Mouse (Mus musculus): Measurements from ENCODE around the gene Slc17a7. TPM values are rescaled to one million over a fixed set of nuclear protein-coding genes. Genes with fewer than 3 reads are reported as not detected.

Slc17a7 gene
- polyA plus RNA-seq, 1 experiment = 397 TPM

- Histone ChIP-seq H3K27ac (ENCODE audit: insufficient read depth, low read length) (no peak within 1 kb of the TSS), H3K4me1 (ENCODE audit: control insufficient read depth, insufficient read depth, low read length) (no peaks in the 10 kb centered on the region; the same call in 1 of the 2 replicates), H3K4me3 (replicated peaks; ENCODE audit: insufficient read depth, low read depth, low read length) (peak within 1 kb of the TSS; percentile 25), H3K27me3 (ENCODE audit: control insufficient read depth, insufficient read depth, low read length) (peaks cover 2% of the 10 kb centered on the region; the same call in 1 of the 2 replicates)
- 2% methylated on average over 55 of the region's 55 CpGs for WGBS
- DNase-seq = no peak
- no peak for TF ChIP-seq CTCF (IDR thresholded peaks at IDR 0.05; ENCODE audit: borderline replicate concordance, insufficient read depth, low read depth, low read length)
- no peak for TF ChIP-seq POLR2A (IDR thresholded peaks at IDR 0.05; ENCODE audit: borderline replicate concordance, insufficient read depth, low read length)
These were observed 52.1 kb downstream of the Slc17a7 start, which contains the start of gene Tead2 for GRCm38 (mm10) chr7:45215673-45216441. TSS of gene Tead2 (plus strand) at chr7:45215753.

GRCm38 (mm10) chr7:45216442-45217183 lies 52.9 kb downstream of the Slc17a7 start:
- Histone ChIP-seq H3K4me3 (replicated peaks; ENCODE audit: insufficient read depth, low read depth, low read length) (no peak overlapping the region), H3K27me3 (ENCODE audit: control insufficient read depth, insufficient read depth, low read length) (peaks cover 2% of the 10 kb centered on the region; the same call in 1 of the 2 replicates), H3K27ac (ENCODE audit: insufficient read depth, low read length) (no peak overlapping the region), H3K4me1 (ENCODE audit: control insufficient read depth, insufficient read depth, low read length) (no peaks in the 10 kb centered on the region; the same call in 1 of the 2 replicates)
- TF ChIP-seq POLR2A (IDR thresholded peaks at IDR 0.05; ENCODE audit: borderline replicate concordance, insufficient read depth, low read length) (no peak), CTCF (IDR thresholded peaks at IDR 0.05; ENCODE audit: borderline replicate concordance, insufficient read depth, low read depth, low read length) (no peak)
- no peak for DNase-seq
- 8% methylated on average over 13 of the region's 13 CpGs for WGBS

DNA sequence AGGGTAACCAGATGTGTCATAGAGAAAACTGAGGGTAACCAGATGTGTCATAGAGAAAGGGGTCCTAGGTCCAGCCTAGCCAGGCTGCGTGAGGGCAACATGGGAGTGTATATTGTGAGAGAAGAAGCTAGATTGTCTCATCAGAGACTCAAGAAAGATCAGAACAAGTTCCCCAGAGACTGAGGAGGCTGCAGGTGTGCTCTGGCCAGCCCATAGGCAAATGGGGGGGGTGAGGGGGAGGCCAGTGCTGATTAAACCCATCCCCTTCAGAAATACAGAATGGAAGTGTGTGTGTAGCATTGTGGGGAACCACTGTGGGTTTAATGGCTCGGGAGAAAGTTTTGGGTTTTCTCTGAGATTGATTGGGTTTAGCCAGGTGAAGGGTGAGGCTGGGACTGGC lies 57.9 kb downstream of the Slc17a7 start:
- TF ChIP-seq POLR2A (IDR thresholded peaks at IDR 0.05; ENCODE audit: borderline replicate concordance, insufficient read depth, low read length) (no peak), CTCF (IDR thresholded peaks at IDR 0.05; ENCODE audit: borderline replicate concordance, insufficient read depth, low read depth, low read length) (no peak)
- H3K27me3 ChIP-seq (ENCODE audit: control insufficient read depth, insufficient read depth, low read length) = no peaks in the 10 kb centered on the region

DNA sequence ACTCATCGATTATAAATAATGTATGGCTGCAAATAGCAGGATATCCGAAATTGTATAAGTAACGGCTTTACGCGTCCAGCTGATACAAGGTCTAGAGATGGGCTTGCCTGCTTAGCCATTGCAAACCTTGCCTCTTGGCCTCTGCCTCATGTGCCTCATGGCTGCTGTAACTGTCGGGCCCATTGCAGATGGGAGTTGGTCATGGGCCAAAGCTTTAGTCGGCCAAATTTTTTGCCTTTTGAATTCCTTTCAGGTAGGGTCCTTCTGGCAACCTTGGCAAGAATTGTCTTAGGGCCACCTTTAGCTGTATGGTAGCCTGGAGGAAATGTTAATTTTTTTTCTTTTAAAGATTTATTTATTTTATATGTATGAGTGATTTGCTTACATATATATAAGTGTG lies 61.1 kb downstream of the Slc17a7 start:
- no peak overlapping the region for H3K4me3 ChIP-seq (replicated peaks; ENCODE audit: insufficient read depth, low read depth, low read length)
- no peaks in the 10 kb centered on the region for H3K27me3 ChIP-seq (ENCODE audit: control insufficient read depth, insufficient read depth, low read length)
- no peak for DNase-seq
- TF ChIP-seq CTCF (IDR thresholded peaks at IDR 0.05; ENCODE audit: borderline replicate concordance, insufficient read depth, low read depth, low read length) (no peak), POLR2A (IDR thresholded peaks at IDR 0.05; ENCODE audit: borderline replicate concordance, insufficient read depth, low read length) (no peak)
- no peaks in the 10 kb centered on the region for H3K4me1 ChIP-seq (ENCODE audit: control insufficient read depth, insufficient read depth, low read length)
- H3K27ac ChIP-seq (ENCODE audit: insufficient read depth, low read length) = no peak overlapping the region
- WGBS = 70% methylated on average over 7 of the region's 7 CpGs

More for the DNA sequence above, 57.9 kb downstream of the Slc17a7 start:
- Histone ChIP-seq H3K4me1 (ENCODE audit: control insufficient read depth, insufficient read depth, low read length) (no peaks in the 10 kb centered on the region), H3K4me3 (replicated peaks; ENCODE audit: insufficient read depth, low read depth, low read length) (no peak overlapping the region), H3K27ac (ENCODE audit: insufficient read depth, low read length) (no peak overlapping the region)
- no peak for DNase-seq
- 88% methylated on average over 2 of the region's 2 CpGs for WGBS

Other genes starting within 250 kb of the Slc17a7 start
- 216 and 229 TPM in 2 replicates for gene Ap2a1, start 234.5 kb upstream of the Slc17a7 start, polyA plus RNA-seq (2012; rRNA removed)
- 0.16 and 0.40 TPM in 2 replicates for gene Tsks, start 220.7 kb upstream of the Slc17a7 start, polyA plus RNA-seq (2012; rRNA removed)
- gene Cpt1c, start 189.1 kb upstream of the Slc17a7 start, polyA plus RNA-seq (2012; rRNA removed) = 129 and 137 TPM in 2 replicates
- gene Prmt1, start 177.4 kb upstream of the Slc17a7 start, polyA plus RNA-seq (2012; rRNA removed) = 225 and 227 TPM in 2 replicates
- 126 and 130 TPM in 2 replicates for gene Irf3, start 166.3 kb upstream of the Slc17a7 start, polyA plus RNA-seq (2012; rRNA removed)
- 6.0 and 6.4 TPM in 2 replicates for gene Bcl2l12, start 165.2 kb upstream of the Slc17a7 start, polyA plus RNA-seq (2012; rRNA removed)
- 115 and 120 TPM in 2 replicates for gene Scaf1, start 147.6 kb upstream of the Slc17a7 start, polyA plus RNA-seq (2012; rRNA removed)
- gene Rras, start 146.0 kb upstream of the Slc17a7 start, polyA plus RNA-seq (2012; rRNA removed) = 29.7 and 29.9 TPM in 2 replicates
- gene Prr12, start 111.1 kb upstream of the Slc17a7 start, polyA plus RNA-seq (2012; rRNA removed) = 22.6 and 23.3 TPM in 2 replicates
- gene Nosip, start 101.5 kb upstream of the Slc17a7 start, polyA plus RNA-seq (2012; rRNA removed) = 106 and 112 TPM in 2 replicates
- 23.3 and 23.7 TPM in 2 replicates for gene Prrg2, start 101.3 kb upstream of the Slc17a7 start, polyA plus RNA-seq (2012; rRNA removed)
- 7.6 and 8.6 TPM in 2 replicates for gene Rcn3, start 71.7 kb upstream of the Slc17a7 start, polyA plus RNA-seq (2012; rRNA removed)
- 32.1 and 33.7 TPM in 2 replicates for gene Fcgrt, start 60.1 kb upstream of the Slc17a7 start, polyA plus RNA-seq (2012; rRNA removed)
- 392 and 433 TPM in 2 replicates for gene Rps11, start 39.5 kb upstream of the Slc17a7 start, polyA plus RNA-seq (2012; rRNA removed)
- 1,090 and 1,228 TPM in 2 replicates for gene Rpl13a, start 35.2 kb upstream of the Slc17a7 start, polyA plus RNA-seq (2012; rRNA removed)
- gene Gm45713, start 27.7 kb upstream of the Slc17a7 start, polyA plus RNA-seq (2012; rRNA removed) = 0.16 TPM in 1 of 2 replicates, not detected in the other
- 24.4 and 28.4 TPM in 2 replicates for gene Flt3l, start 27.5 kb upstream of the Slc17a7 start, polyA plus RNA-seq (2012; rRNA removed)
- 52.3 and 53.1 TPM in 2 replicates for gene Pih1d1, start 9.6 kb upstream of the Slc17a7 start, polyA plus RNA-seq (2012; rRNA removed)
- 17.2 and 18.0 TPM in 2 replicates for gene Aldh16a1, start 9.4 kb upstream of the Slc17a7 start, polyA plus RNA-seq (2012; rRNA removed)
- 0.54 and 0.57 TPM in 2 replicates for gene Gfy, start 15.6 kb downstream of the Slc17a7 start, polyA plus RNA-seq (2012; rRNA removed)
- gene Pth2, start 17.0 kb downstream of the Slc17a7 start, polyA plus RNA-seq (2012; rRNA removed) = not detected in 2 replicates
- gene Ccdc155, start 40.9 kb downstream of the Slc17a7 start, polyA plus RNA-seq (2012; rRNA removed) = 1.9 and 2.4 TPM in 2 replicates
- gene Dkkl1, start 48.2 kb downstream of the Slc17a7 start, polyA plus RNA-seq (2012; rRNA removed) = 0.36 and 0.51 TPM in 2 replicates
- 4.7 and 5.0 TPM in 2 replicates for gene Tead2, start 51.8 kb downstream of the Slc17a7 start, polyA plus RNA-seq (2012; rRNA removed)
- 3.1 and 4.3 TPM in 2 replicates for gene Cd37, start 75.2 kb downstream of the Slc17a7 start, polyA plus RNA-seq (2012; rRNA removed)
- 2.6 and 3.1 TPM in 2 replicates for gene Slc6a16, start 77.1 kb downstream of the Slc17a7 start, polyA plus RNA-seq (2012; rRNA removed)
- gene Slc6a21, start 113.6 kb downstream of the Slc17a7 start, polyA plus RNA-seq (2012; rRNA removed) = not detected in 2 replicates
- gene Trpm4, start 169.8 kb downstream of the Slc17a7 start, polyA plus RNA-seq (2012; rRNA removed) = 17.5 and 18.9 TPM in 2 replicates
- gene Hrc, start 171.3 kb downstream of the Slc17a7 start, polyA plus RNA-seq (2012; rRNA removed) = 0.11 and 0.31 TPM in 2 replicates
- gene Ppfia3, start 203.1 kb downstream of the Slc17a7 start, polyA plus RNA-seq (2012; rRNA removed) = 84.3 and 85.9 TPM in 2 replicates
- 92.6 and 103 TPM in 2 replicates for gene Lin7b, start 206.6 kb downstream of the Slc17a7 start, polyA plus RNA-seq (2012; rRNA removed)
- gene Snrnp70, start 231.8 kb downstream of the Slc17a7 start, polyA plus RNA-seq (2012; rRNA removed) = 807 and 849 TPM in 2 replicates
- gene Kcna7, start 241.7 kb downstream of the Slc17a7 start, polyA plus RNA-seq (2012; rRNA removed) = not detected in 2 replicates
- gene Ntf5, start 249.7 kb downstream of the Slc17a7 start, polyA plus RNA-seq (2012; rRNA removed) = 0.07 and 0.29 TPM in 2 replicates